Mouse (Mus musculus) kidney, embryonic 16.5 days (tissue): ENCODE measurements at regions not wholly inside any gene's neighbourhood (a gene's known extent, or its start where the extent isn't known, plus 50 kb on each side); places are given as distances from the start of the nearest gene placed in this dataset. TPM values are rescaled to one million over a fixed set of nuclear protein-coding genes. Genes with fewer than 3 reads are reported as not detected.

Source experiments
- ATAC-seq: fragments of 200-750 bp; cut with Nextera tagmentation; 2 replicates; pipeline ENCODE4 v1.8.0; 2017; ENCODE audit warnings: moderate TSS enrichment; ENCODE audit not compliant: low FRiP score, low TSS enrichment
- H3K27ac ChIP-seq: fragments of 300-500 bp; sonication (generic); 2 replicates; pipeline ENCODE4 v1.5.1; 2014; ENCODE audit warnings: low read length
- H3K27me3 ChIP-seq: fragments of 300-500 bp; sonication (generic); 2 replicates; pipeline ENCODE4 v1.6.1; 2014; ENCODE audit warnings: low read length, control low read depth, mixed read lengths; ENCODE audit not compliant: insufficient read depth
- H3K36me3 ChIP-seq: fragments of 300-500 bp; sonication (generic); 2 replicates; pipeline ENCODE4 v1.6.1; 2014; ENCODE audit warnings: low read length, control low read depth, mixed read lengths; ENCODE audit not compliant: insufficient read depth
- H3K4me1 ChIP-seq: fragments of 300-500 bp; sonication (generic); 2 replicates; pipeline ENCODE4 v1.6.1; 2014; ENCODE audit warnings: low read length, control low read depth, mixed read lengths; ENCODE audit not compliant: insufficient read depth
- H3K4me2 ChIP-seq: fragments of 300-500 bp; sonication (generic); replicated peaks from 2 replicates; pipeline ENCODE4 v1.6.1; 2014; ENCODE audit warnings: low read depth, low read length
- H3K4me3 ChIP-seq: fragments of 300-500 bp; sonication (generic); 2 replicates; pipeline ENCODE4 v1.5.1; 2014; ENCODE audit warnings: mild to moderate bottlenecking, low read length
- H3K9ac ChIP-seq: fragments of 300-500 bp; sonication (generic); replicated peaks from 2 replicates; pipeline ENCODE4 v1.6.1; 2014; ENCODE audit warnings: low read length
- H3K9me3 ChIP-seq: fragments of 300-500 bp; sonication (generic); 2 replicates; pipeline ENCODE4 v1.6.1; 2016; ENCODE audit warnings: low read length, control low read depth
- WGBS: fragments of 180-500 bp; shearing (Covaris S2); extraction: QIAGEN DNeasy Blood & Tissue Kit; methylation state at CpG from one replicate; pipeline ENCODE4 v1.1.7; 2014; 5-methylcytosine and 5-hydroxymethylcytosine counted together
- microRNA-seq: library from miRNA; unstranded; fragments of <30 nt; microRNA quantifications from one replicate; pipeline ENCODE4, GENCODE M21; 2016

DNA sequence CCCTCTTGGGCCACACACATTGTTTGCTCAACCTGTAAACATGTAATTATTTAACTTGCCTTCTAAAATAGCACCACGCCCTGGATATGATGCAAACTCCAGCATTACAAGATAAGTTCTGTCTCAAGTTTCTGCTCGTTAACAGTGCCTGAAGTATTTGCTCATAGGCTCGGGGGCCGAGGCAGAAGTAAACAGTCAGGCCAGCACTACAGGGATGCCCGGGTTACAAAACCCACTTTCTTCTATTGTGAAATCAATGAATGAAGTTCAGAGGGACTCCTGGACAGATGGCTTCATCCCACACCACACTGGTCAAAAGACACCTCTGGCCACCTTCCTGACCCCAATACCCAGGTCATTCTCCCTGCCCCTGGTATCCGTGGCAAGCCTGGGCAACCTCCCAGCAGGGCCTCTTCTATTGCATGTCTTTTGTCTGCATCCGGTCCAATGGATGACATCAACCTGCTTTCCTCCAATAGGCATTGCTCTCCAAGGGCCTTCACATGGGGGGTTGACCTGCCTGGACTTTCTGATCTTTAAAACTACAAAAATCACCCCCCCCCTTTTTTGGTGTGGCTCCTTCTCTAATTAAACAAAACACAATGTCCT lies 49.9 kb upstream of the Klf3 start:
- Histone ChIP-seq H3K4me2 (no peak overlapping the region), H3K4me3 (no peak overlapping the region), H3K9me3 (no peaks in the 10 kb centered on the region; the same call in 1 of the 2 replicates), H3K9ac (no peak overlapping the region), H3K36me3 (no peaks in the 10 kb centered on the region), H3K27me3 (no peaks in the 10 kb centered on the region), H3K4me1 (no peaks in the 10 kb centered on the region), H3K27ac (no peak overlapping the region)
- ATAC-seq = no peak
- 78% methylated on average over 7 of the region's 7 CpGs for WGBS

Small RNA genes in the stretch of these regions (microRNA-seq; reads per million reads assigned to microRNA genes)
- gene Gm25306 = not detected
